Mouse (Mus musculus): ENCODE data around the gene Vac14. TPM values are rescaled to one million over a fixed set of nuclear protein-coding genes. Genes with fewer than 3 reads are reported as not detected.

Gene Vac14
- 30.6 and 36.1 TPM in 2 replicates for total RNA-seq (2014; rRNA removed)
- 27.6 and 28.1 TPM in 2 replicates for polyA plus RNA-seq (2015; fragmentation: Nextera tagmentation; extraction: Ambion mirVana)

DNA sequence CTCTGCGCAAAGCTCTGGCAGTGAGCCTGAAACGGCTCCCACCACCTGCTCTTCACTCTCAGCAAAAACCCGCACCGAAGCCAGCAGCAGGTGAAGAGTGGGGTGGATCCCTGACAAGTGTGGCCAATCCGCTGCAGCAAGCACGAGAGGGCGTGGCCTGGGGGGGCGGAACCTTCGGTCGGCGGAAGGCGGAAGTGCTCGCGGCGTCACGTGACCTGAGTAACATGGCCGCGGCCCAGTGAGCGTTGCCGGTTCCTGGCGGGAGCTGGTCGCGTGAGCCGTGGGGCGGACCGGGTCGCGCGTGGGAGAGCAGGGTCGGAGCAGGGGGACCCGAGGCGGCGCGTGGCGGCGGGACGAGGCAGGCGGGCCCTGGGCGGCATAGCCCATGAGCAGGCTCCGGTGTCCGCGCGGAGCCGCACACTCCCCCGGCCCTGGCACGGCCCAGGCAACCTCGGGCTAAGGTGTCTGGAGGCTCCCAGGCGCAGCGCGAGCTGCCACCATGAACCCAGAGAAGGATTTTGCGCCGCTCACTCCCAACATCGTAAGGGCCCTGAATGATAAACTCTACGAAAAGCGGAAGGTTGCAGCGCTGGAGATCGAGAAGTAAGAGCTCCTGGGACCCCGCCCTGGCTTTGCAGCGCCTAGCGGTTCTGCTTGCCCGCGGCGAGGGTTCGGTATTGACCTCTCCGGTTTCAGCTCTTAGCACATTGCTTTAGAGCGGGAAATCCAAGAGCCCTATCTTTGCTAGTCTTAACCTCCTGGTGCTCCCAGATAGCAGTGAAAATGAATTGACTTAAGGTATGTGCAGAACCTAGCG is at the start of gene Vac14:
TSS of gene Vac14 (plus strand) at position 195 of the 817 bp plus-strand sequence.
- 0 out of 2 replicates have a peak, but pooled peaks have one; percentile 2 for TF ChIP-seq CTCF (IDR thresholded peaks at IDR 0.05; ENCODE audit: low read depth)
- ATAC-seq (peak; percentile 96), DNase-seq (peak; percentile 97)
- no peaks in the 10 kb centered on the region for H3K27me3 ChIP-seq (ENCODE audit: insufficient read depth, low read length)
- H3K4me2 ChIP-seq (ENCODE audit: low read depth) = peak within 1 kb of the TSS; percentile 78
- H3K9ac ChIP-seq = peak within 1 kb of the TSS; percentile 81
- peaks cover 9% of the 10 kb centered on the region for H3K4me1 ChIP-seq (ENCODE audit: insufficient read depth)
- H3K9me3 ChIP-seq (ENCODE audit: low read length) = no peaks in the 10 kb centered on the region
- WGBS = under 1% methylated on average over 67 of the region's 67 CpGs
- H3K36me3 ChIP-seq (ENCODE audit: insufficient read depth) = no peaks in the 10 kb centered on the region
- H3K27ac ChIP-seq (ENCODE audit: low read depth, low read length) = peak within 1 kb of the TSS; percentile 79
- H3K4me3 ChIP-seq (ENCODE audit: low read depth, low read length) = peak within 1 kb of the TSS; percentile 83

DNA sequence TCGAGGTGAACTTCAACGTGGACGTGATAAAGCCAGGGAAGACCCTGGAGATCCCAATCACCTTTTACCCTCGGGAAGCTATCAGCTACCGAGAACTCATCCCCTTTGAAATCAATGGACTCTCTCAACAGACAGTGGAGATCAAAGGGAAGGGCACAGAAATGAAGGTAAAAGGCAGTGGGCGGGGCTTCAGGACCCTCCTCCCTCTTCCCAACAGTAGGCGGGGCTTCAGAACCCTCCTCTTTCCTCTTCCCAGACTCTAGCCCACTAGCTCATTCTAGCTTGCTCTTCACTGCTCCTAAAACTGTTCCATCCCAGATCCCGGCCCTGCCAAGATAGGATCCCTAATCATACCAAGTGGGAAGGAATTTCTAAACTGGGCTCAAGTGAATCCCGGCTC is 25.7 kb upstream of the Vac14 start:
- Histone ChIP-seq H3K9ac (no peak overlapping the region), H3K27me3 (ENCODE audit: insufficient read depth, low read length) (no peaks in the 10 kb centered on the region), H3K27ac (ENCODE audit: low read depth, low read length) (no peak overlapping the region), H3K4me1 (ENCODE audit: insufficient read depth) (no peaks in the 10 kb centered on the region), H3K4me3 (ENCODE audit: low read depth, low read length) (no peak overlapping the region), H3K9me3 (ENCODE audit: low read length) (no peaks in the 10 kb centered on the region), H3K36me3 (ENCODE audit: insufficient read depth) (no peaks in the 10 kb centered on the region), H3K4me2 (ENCODE audit: low read depth) (no peak overlapping the region)
- 85% methylated on average over 9 of the region's 9 CpGs for WGBS
- ATAC-seq (no peak), DNase-seq (no peak)
- no peak for TF ChIP-seq CTCF (IDR thresholded peaks at IDR 0.05; ENCODE audit: low read depth)

DNA sequence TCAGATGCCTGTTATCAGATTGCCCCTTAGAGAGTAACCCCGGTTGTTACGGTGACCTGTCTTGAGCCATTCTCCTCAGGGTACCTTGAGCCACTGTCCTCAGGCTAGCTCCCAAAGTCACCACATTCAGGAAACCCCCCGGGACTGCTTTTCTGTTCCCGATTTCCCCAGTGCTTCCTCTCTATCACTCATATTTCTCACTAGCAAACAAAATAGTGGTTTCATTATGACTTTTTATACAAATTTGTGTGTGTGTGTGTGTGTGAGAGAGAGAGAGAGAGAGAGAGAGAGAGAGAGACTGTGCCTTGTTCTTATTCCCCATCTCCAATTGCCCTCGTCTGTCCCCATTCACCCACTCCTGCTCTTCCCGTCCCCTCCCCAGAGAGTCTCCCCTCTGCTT is 24.2 kb upstream of the Vac14 start:
- Histone ChIP-seq H3K4me2 (ENCODE audit: low read depth) (no peak overlapping the region), H3K4me3 (ENCODE audit: low read depth, low read length) (no peak overlapping the region), H3K9me3 (ENCODE audit: low read length) (no peaks in the 10 kb centered on the region), H3K36me3 (ENCODE audit: insufficient read depth) (no peaks in the 10 kb centered on the region), H3K4me1 (ENCODE audit: insufficient read depth) (no peaks in the 10 kb centered on the region), H3K27me3 (ENCODE audit: insufficient read depth, low read length) (no peaks in the 10 kb centered on the region), H3K27ac (ENCODE audit: low read depth, low read length) (no peak overlapping the region), H3K9ac (no peak overlapping the region)
- 85% methylated on average over 6 of the region's 6 CpGs for WGBS
- ATAC-seq = no peak
- no peak for DNase-seq
- TF ChIP-seq CTCF (IDR thresholded peaks at IDR 0.05; ENCODE audit: low read depth) = no peak

DNA sequence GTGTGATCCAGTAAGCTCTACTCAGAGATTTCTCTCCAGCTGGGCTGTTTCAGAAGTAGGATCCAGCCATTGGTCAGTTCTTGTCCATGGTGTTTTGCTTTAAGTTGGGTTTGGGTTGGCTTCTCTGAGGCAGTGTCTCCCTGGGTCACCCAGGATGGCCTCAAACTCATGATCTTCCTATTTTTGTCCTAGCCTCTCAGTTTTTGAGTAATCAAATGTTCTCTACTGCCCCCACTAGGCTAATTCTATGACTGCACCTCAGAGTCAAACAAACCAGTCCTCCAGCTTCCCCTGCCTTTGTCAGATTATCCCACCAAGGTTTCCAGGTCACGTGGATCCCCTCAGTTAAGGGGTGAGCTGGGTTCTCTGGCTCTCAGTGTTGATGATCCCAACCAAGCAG is 13.8 kb upstream of the Vac14 start:
- 6% methylated on average over 1 of the region's 1 CpGs for WGBS
- Histone ChIP-seq H3K9me3 (ENCODE audit: low read length) (no peaks in the 10 kb centered on the region), H3K4me2 (ENCODE audit: low read depth) (no peak overlapping the region), H3K36me3 (ENCODE audit: insufficient read depth) (no peaks in the 10 kb centered on the region), H3K4me3 (ENCODE audit: low read depth, low read length) (no peak overlapping the region), H3K9ac (no peak overlapping the region), H3K4me1 (ENCODE audit: insufficient read depth) (no peaks in the 10 kb centered on the region), H3K27ac (ENCODE audit: low read depth, low read length) (no peak overlapping the region), H3K27me3 (ENCODE audit: insufficient read depth, low read length) (no peaks in the 10 kb centered on the region)
- TF ChIP-seq CTCF (IDR thresholded peaks at IDR 0.05; ENCODE audit: low read depth) = peak; percentile 54
- ATAC-seq (no peak), DNase-seq (peak; percentile 44)

DNA sequence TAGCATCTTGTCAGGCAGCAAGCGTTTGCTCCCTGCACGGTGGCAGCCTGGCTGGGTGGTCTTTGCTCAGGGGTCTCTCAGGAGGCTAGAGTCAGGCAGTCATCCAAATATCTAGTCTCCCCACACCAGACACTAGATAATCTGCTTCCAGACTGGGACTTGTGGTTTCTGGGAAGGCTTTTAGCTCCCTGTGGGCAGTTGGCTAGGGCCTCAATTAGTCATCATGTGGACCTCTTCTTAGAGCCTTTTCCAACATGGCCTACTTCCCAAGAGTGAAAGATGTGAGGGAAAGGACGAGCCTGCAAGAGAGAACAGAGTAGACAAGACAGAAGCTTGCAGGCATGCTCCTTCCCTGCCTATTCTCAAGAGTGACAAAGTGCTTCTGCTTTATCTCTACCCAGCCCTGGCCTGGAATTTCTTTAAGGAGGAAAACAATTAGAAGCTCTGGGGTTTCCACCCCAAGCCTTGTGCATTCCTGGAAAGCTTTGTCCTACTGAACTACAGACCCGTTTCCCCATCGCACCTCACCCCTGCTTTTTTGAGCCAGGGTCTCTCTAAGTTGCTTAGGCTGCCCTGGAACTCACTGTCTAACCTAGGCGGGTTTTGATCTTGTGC is 12.9 kb upstream of the Vac14 start:
- DNase-seq (no peak), ATAC-seq (no peak)
- no peak overlapping the region for H3K9ac ChIP-seq
- no peak overlapping the region for H3K27ac ChIP-seq (ENCODE audit: low read depth, low read length)
- WGBS = 51% methylated on average over 6 of the region's 6 CpGs
- H3K27me3 ChIP-seq (ENCODE audit: insufficient read depth, low read length) = no peaks in the 10 kb centered on the region
- H3K4me3 ChIP-seq (ENCODE audit: low read depth, low read length) = no peak overlapping the region
- H3K4me2 ChIP-seq (ENCODE audit: low read depth) = no peak overlapping the region
- H3K4me1 ChIP-seq (ENCODE audit: insufficient read depth) = no peaks in the 10 kb centered on the region
- no peaks in the 10 kb centered on the region for H3K9me3 ChIP-seq (ENCODE audit: low read length)
- H3K36me3 ChIP-seq (ENCODE audit: insufficient read depth) = no peaks in the 10 kb centered on the region
- TF ChIP-seq CTCF (IDR thresholded peaks at IDR 0.05; ENCODE audit: low read depth) = no peak

DNA sequence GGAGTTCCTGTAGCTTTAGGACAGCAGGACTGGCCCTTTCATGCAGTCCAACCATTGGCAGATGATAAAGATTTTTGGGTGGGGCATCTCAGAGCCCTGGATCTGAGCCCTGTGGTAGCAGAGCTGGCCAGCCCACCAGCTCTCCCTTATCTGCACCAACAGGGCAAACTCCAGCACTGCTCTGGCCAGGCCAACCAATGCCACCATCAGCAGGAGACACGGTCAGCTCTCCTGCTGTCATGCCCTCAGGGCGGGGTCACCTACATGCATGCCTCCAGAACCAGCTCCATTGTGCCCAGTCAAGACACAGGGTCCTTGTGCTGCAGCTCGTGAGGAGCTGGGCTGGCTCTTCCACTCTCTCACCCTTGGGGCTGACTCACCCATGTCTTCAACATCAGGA is 2.7 kb upstream of the Vac14 start:
- Histone ChIP-seq H3K4me1 (ENCODE audit: insufficient read depth) (peaks cover 9% of the 10 kb centered on the region), H3K27me3 (ENCODE audit: insufficient read depth, low read length) (no peaks in the 10 kb centered on the region), H3K36me3 (ENCODE audit: insufficient read depth) (no peaks in the 10 kb centered on the region), H3K27ac (ENCODE audit: low read depth, low read length) (no peak overlapping the region), H3K4me3 (ENCODE audit: low read depth, low read length) (no peak overlapping the region), H3K9me3 (ENCODE audit: low read length) (no peaks in the 10 kb centered on the region), H3K9ac (no peak overlapping the region), H3K4me2 (ENCODE audit: low read depth) (no peak overlapping the region)
- TF ChIP-seq CTCF (IDR thresholded peaks at IDR 0.05; ENCODE audit: low read depth) = no peak
- WGBS = 64% methylated on average over 3 of the region's 3 CpGs
- DNase-seq (no peak), ATAC-seq (no peak)

DNA sequence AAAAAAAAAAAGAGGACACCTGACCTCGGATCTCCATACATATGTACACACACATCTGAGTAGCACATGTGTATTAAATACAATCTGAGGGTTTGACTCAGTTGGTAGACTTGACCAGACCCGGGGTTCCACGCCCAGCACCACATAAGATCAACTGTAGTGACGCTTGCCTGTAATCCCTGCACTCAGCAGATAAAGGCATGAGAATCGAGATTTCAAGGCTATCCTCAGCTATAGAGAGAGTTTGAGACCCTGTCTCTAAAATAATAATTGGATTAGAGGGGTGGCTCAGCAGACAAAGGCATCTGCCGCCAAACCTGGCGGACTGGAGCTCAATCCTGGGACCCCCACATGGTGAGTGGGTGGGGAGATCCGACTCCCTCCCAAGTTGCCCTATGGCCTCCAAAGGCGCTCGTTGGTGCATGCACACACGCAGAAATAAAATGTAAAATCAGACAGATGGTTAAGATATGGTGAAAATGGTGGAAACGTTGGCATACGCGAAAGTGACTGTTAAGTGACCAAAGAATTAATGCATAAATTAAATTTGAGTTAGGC is 505 bp upstream of the Vac14 start:
- Histone ChIP-seq H3K9ac (peak overlapping the region; percentile 81), H3K36me3 (ENCODE audit: insufficient read depth) (no peaks in the 10 kb centered on the region), H3K27ac (ENCODE audit: low read depth, low read length) (peak overlapping the region; percentile 79), H3K4me2 (ENCODE audit: low read depth) (peak overlapping the region; percentile 78), H3K4me3 (ENCODE audit: low read depth, low read length) (peak overlapping the region; percentile 83), H3K27me3 (ENCODE audit: insufficient read depth, low read length) (no peaks in the 10 kb centered on the region), H3K4me1 (ENCODE audit: insufficient read depth) (peaks cover 9% of the 10 kb centered on the region), H3K9me3 (ENCODE audit: low read length) (no peaks in the 10 kb centered on the region)
- peak; percentile 23 for ATAC-seq
- WGBS = 21% methylated on average over 14 of the region's 14 CpGs
- TF ChIP-seq CTCF (IDR thresholded peaks at IDR 0.05; ENCODE audit: low read depth) = no peak
- no peak for DNase-seq

Measured in forebrain, postnatal 0 days (tissue).